ENCODE assay signal across 11 mouse cellular contexts in genomic region chr16:91549616-91550015, GRCm38 (mm10). TPM values are rescaled to one million over a fixed set of nuclear protein-coding genes. Genes with fewer than 3 reads are reported as not detected.
DNase-seq lines count a peak whose midpoint lies in the region; ATAC-seq and TF ChIP-seq lines count a peak whose summit lies in the region.
"Had no signal": no experiment of that assay in that cellular context is flagged by ENCODE, and none has a peak within 500 bp of the region (broad histone marks: within the 10 kb centered on the region; RNA-seq: fewer than 3 reads in every experiment).

No protein-coding gene starts in this region.

- H3K4me2 ChIP-seq in liver, embryonic 13.5 days, result peak overlapping the region; percentile 100; the same call in 1 of the 2 replicates
- H3K4me2 ChIP-seq in liver, embryonic 11.5 days, result no peak overlapping the region; the same call in 1 of the 2 replicates
- peak overlapping the region; percentile 84 for H3K4me2 ChIP-seq in forebrain, postnatal 0 days (ENCODE audit: low read depth)
- H3K4me2 ChIP-seq: embryonic facial prominence, embryonic 12.5 days had no signal

- no peak for TF ChIP-seq CTCF in forebrain, postnatal 0 days (IDR thresholded peaks at IDR 0.05; ENCODE audit: low read depth)

- H3K27me3 ChIP-seq in heart, embryonic 10.5 days (ENCODE audit: insufficient read depth, poor library complexity, severe bottlenecking), result no peaks in the 10 kb centered on the region
- no peaks in the 10 kb centered on the region for H3K27me3 ChIP-seq in liver, embryonic 13.5 days
- H3K27me3 ChIP-seq in liver, embryonic 11.5 days (replicated peaks; ENCODE audit: control insufficient read depth, insufficient read depth, low read length), result no peaks in the 10 kb centered on the region
- H3K27me3 ChIP-seq in forebrain, postnatal 0 days (ENCODE audit: insufficient read depth, low read length), result no peaks in the 10 kb centered on the region
- H3K27me3 ChIP-seq: embryonic facial prominence, embryonic 12.5 days had no signal

- ATAC-seq in liver, embryonic 13.5 days (ENCODE audit: low read depth), result no peak
- ATAC-seq in liver, embryonic 11.5 days (replicated peaks; ENCODE audit: low FRiP score), result no peak
- no peak for ATAC-seq in forebrain, postnatal 0 days

- WGBS in heart, embryonic 10.5 days, result 64% methylated on average over 5 of the region's 5 CpGs
- 69% methylated on average over 5 of the region's 5 CpGs for WGBS in liver, embryonic 13.5 days (ENCODE audit: insufficient replicate concordance)
- WGBS in liver, embryonic 11.5 days, result 76% methylated on average over 5 of the region's 5 CpGs
- 47% methylated on average over 5 of the region's 5 CpGs for WGBS in forebrain, postnatal 0 days

- DNase-seq in heart, embryonic 10.5 days (ENCODE audit: low spot score), result no peak
- DNase-seq in heart, postnatal 25 days (ENCODE audit: low spot score), result no peak
- no peak for DNase-seq in liver, embryonic 13.5 days
- DNase-seq in liver, embryonic 11.5 days (ENCODE audit: low spot score), result no peak
- no peak for DNase-seq in forebrain, postnatal 0 days
- DNase-seq in naive thymus-derived CD4-positive, alpha-beta T cell, adult 2 months (ENCODE audit: low read depth), result peak; percentile 45
- no peak for DNase-seq in cerebellum, adult 9-10 months
- DNase-seq in left cerebral cortex, postnatal 14 days (ENCODE audit: low spot score in 2 of 2), result no peak
- DNase-seq: cerebellum, adult 8-10 months; kidney, adult 9 months had no signal

- H3K9ac ChIP-seq in liver, embryonic 13.5 days, result no peak overlapping the region
- no peak overlapping the region for H3K9ac ChIP-seq in liver, embryonic 11.5 days (ENCODE audit: low read depth, low read length)
- H3K9ac ChIP-seq in forebrain, postnatal 0 days, result no peak overlapping the region
- H3K9ac ChIP-seq: embryonic facial prominence, embryonic 12.5 days had no signal

- peaks cover 10% of the 10 kb centered on the region; the same call in 1 of the 2 replicates for H3K36me3 ChIP-seq in heart, embryonic 10.5 days
- H3K36me3 ChIP-seq in liver, embryonic 13.5 days, result no peaks in the 10 kb centered on the region
- no peaks in the 10 kb centered on the region for H3K36me3 ChIP-seq in liver, embryonic 11.5 days (ENCODE audit: control insufficient read depth, insufficient read depth, low read length)
- H3K36me3 ChIP-seq in forebrain, postnatal 0 days (ENCODE audit: insufficient read depth), result no peaks in the 10 kb centered on the region
- H3K36me3 ChIP-seq: embryonic facial prominence, embryonic 12.5 days had no signal

- intact Hi-C loops in heart, postnatal 25 days (cut with DNase I), result loop anchor here (5.0 kb wide), 1 partner anchor 98 kb away; the partner anchor contains the start of genes Gart and Son
- intact Hi-C loops in left cerebral cortex, postnatal 14 days (cut with DNase I), result loop anchor here (5.0 kb wide), 1 partner anchor 48 kb away; the partner anchor contains the start of gene Tmem50b

- peaks cover 87% of the 10 kb centered on the region for H3K4me1 ChIP-seq in heart, embryonic 10.5 days
- peaks cover 98% of the 10 kb centered on the region for H3K4me1 ChIP-seq in liver, embryonic 13.5 days (replicated peaks)
- H3K4me1 ChIP-seq in liver, embryonic 11.5 days (replicated peaks; ENCODE audit: control insufficient read depth, insufficient read depth, low read length), result peaks cover 69% of the 10 kb centered on the region
- H3K4me1 ChIP-seq in forebrain, postnatal 0 days (ENCODE audit: insufficient read depth), result peaks cover 6% of the 10 kb centered on the region

- H3K9me3 ChIP-seq in heart, embryonic 10.5 days, result no peaks in the 10 kb centered on the region
- H3K9me3 ChIP-seq in liver, embryonic 13.5 days (replicated peaks), result no peaks in the 10 kb centered on the region
- H3K9me3 ChIP-seq in liver, embryonic 11.5 days (ENCODE audit: control insufficient read depth, low read length), result no peaks in the 10 kb centered on the region
- no peaks in the 10 kb centered on the region for H3K9me3 ChIP-seq in forebrain, postnatal 0 days (ENCODE audit: low read length)
- H3K9me3 ChIP-seq: embryonic facial prominence, embryonic 12.5 days had no signal

- H3K4me3 ChIP-seq in heart, embryonic 10.5 days, result peak overlapping the region; percentile 96
- no peak overlapping the region; the same call in 1 of the 2 replicates for H3K4me3 ChIP-seq in liver, embryonic 13.5 days (replicated peaks)
- H3K4me3 ChIP-seq in liver, embryonic 11.5 days (ENCODE audit: low read depth, low read length), result no peak overlapping the region
- no peak overlapping the region for H3K4me3 ChIP-seq in forebrain, postnatal 0 days (ENCODE audit: low read depth, low read length)
- H3K4me3 ChIP-seq: embryonic facial prominence, embryonic 12.5 days had no signal

- H3K27ac ChIP-seq in heart, embryonic 10.5 days, result peak overlapping the region; percentile 80
- peak overlapping the region; percentile 15; the same call in 1 of the 2 replicates for H3K27ac ChIP-seq in liver, embryonic 13.5 days
- no peak overlapping the region for H3K27ac ChIP-seq in liver, embryonic 11.5 days (ENCODE audit: low read depth, low read length)
- H3K27ac ChIP-seq in forebrain, postnatal 0 days (ENCODE audit: low read depth, low read length), result peak overlapping the region; percentile 29; the same call in 1 of the 2 replicates
- H3K27ac ChIP-seq: embryonic facial prominence, embryonic 12.5 days had no signal

RNA-seq across cellular contexts. Expression of gene Ifngr2, which starts 2.7 kb away (rescaled TPM):
- polyA plus RNA-seq in heart, embryonic 10.5 days (2016; fragmentation: Nextera tagmentation; extraction: Ambion mirVana), result 53.7 and 85.6 TPM in 2 replicates
- 100 to 1,000 TPM; 153 to 157 TPM for total RNA-seq in heart, postnatal 25 days (2021)
- 15.4 and 18.1 TPM in 2 replicates for polyA plus RNA-seq in liver, embryonic 13.5 days (2015; fragmentation: Nextera tagmentation; extraction: Ambion mirVana)
- 26.2 and 28.7 TPM in 2 replicates for polyA plus RNA-seq in liver, embryonic 11.5 days (2014; fragmentation: Nextera tagmentation; extraction: Ambion mirVana)
- 61.8 and 63.0 TPM in 2 replicates for total RNA-seq in forebrain, postnatal 0 days (2014; rRNA removed)
- 112 and 146 TPM in 2 replicates for polyA plus RNA-seq in forebrain, postnatal 0 days (2015; fragmentation: Nextera tagmentation; extraction: Ambion mirVana)
- 10 to 100 TPM; 62.0 to 62.6 TPM for total RNA-seq in left cerebral cortex, postnatal 14 days (2021)

RNA-seq across cellular contexts. Expression of gene Tmem50b, which starts 48.0 kb away (rescaled TPM):
- polyA plus RNA-seq in heart, embryonic 10.5 days (2016; fragmentation: Nextera tagmentation; extraction: Ambion mirVana), result 44.7 and 56.1 TPM in 2 replicates
- 10 to 100 TPM; 65.5 to 74.3 TPM for total RNA-seq in heart, postnatal 25 days (2021)
- 5.6 and 6.3 TPM in 2 replicates for polyA plus RNA-seq in liver, embryonic 13.5 days (2015; fragmentation: Nextera tagmentation; extraction: Ambion mirVana)
- 13.3 and 14.0 TPM in 2 replicates for polyA plus RNA-seq in liver, embryonic 11.5 days (2014; fragmentation: Nextera tagmentation; extraction: Ambion mirVana)
- total RNA-seq in forebrain, postnatal 0 days (2014; rRNA removed), result 65.2 and 65.6 TPM in 2 replicates
- 98.8 and 102 TPM in 2 replicates for polyA plus RNA-seq in forebrain, postnatal 0 days (2015; fragmentation: Nextera tagmentation; extraction: Ambion mirVana)
- total RNA-seq in left cerebral cortex, postnatal 14 days (2021), result 100 to 1,000 TPM; 104 to 110 TPM
